Mouse (Mus musculus): ENCODE results near the gene Clec5a. TPM values are rescaled to one million over a fixed set of nuclear protein-coding genes. Genes with fewer than 3 reads are reported as not detected.

The Clec5a gene
- polyA plus RNA-seq (2017; shearing (Covaris generic)) = not detected

DNA sequence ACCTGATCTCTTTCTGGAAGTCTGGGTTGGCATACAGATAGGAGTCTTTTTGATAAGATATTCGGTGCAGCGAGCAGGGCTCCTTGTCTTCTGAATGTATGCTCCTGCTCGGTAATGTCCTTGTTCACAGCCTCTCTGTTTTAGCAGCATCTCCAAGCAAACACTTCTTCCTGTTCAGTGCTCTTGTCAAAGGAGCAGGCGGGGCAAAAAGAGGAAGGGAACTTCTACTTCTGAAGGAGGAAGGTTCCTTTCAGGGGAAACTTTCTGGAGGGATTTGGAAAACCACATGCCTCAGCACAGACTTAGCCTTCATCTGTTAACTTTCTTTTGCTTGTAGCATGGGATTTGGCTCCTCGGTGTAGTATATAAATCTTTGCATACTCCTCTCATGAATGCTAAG is at the start of gene Clec5a:
Clec5a (minus strand) TSS at position 177 of the 400 bp plus-strand sequence.

DNA sequence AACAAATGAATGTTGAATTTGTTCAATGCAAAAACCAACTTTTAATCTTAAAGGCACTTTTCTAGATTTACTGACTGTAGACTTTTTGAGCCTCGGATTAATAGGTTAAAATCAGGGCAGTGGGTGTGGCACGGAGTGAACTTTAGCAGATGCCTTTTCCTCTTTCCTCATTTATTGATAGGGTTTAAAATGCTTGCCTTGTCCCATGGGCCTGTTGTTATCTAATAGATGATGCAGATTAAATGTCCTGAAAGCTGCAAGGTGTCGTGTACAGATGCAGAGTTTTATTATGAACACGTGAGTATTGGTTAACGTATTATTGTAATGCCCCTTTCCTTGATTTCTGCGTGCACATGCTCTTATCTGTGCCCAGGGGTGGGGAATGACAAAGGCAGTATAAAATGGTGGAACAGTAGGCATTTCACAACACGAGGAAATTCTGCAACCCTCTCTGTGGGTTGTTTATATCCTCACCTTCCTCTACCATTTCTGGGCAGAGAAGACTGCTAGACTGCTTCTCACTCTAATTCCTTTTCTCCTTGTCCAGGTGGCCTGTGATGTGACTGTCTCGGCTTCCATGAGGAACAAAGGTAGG is 42.9 kb upstream of the Clec5a start, which contains the start of gene Mgam:
Mgam (plus strand) TSS at position 426 of the 595 bp plus-strand sequence.

DNA sequence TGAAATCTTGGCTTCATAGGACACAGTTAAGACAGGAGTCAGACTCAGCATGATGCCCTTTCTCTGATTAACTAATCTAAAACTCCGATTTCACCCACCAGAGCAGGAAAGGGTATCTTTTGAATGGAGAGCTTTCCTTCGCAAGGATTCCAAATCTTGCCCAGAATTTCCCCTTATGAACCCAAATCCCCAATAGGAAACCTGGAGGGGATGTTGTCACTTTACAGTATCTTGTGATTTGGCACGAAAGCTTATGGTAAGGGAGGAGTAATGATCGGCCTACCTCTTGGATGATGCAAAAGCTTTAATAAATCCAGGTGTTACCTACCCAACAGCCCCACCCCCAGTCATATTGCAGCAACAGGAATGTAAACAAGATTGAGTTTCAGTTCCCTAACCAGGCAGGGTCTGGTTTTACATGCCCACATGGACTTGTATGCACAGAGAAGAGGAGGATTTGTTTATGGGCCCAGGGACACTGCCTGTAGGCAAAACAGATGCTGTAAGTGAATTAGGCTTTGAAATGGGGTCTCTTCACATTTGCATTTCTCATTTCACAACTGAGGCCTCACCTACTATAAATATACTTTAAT is 27.7 kb upstream of the Clec5a start, which contains the start of gene Tas2r138:
Tas2r138 (minus strand) TSS at position 51 of the 593 bp plus-strand sequence.

DNA sequence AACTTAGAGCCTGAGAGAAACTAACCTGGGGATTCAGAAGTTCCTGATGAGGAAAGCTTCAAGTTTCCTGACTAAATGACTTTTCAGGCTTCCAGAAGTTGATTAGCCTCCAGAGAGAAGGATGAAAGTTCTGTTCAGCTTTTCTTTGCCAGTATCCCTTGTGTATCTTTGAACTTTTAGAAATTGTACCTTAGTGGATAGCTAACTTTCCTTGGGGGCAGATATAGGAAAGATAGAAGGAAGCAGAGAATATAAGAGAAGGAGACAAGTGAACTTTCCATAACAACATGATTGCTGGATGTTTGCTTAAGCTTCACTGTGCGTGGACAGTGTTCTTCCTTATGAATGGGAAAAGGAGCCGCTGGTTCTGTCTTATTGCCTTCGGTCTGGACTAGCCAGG is 16.4 kb downstream of the Clec5a start, which contains the start of gene Olfr460:
Olfr460 (plus strand) TSS at position 301 of the 400 bp plus-strand sequence.

DNA sequence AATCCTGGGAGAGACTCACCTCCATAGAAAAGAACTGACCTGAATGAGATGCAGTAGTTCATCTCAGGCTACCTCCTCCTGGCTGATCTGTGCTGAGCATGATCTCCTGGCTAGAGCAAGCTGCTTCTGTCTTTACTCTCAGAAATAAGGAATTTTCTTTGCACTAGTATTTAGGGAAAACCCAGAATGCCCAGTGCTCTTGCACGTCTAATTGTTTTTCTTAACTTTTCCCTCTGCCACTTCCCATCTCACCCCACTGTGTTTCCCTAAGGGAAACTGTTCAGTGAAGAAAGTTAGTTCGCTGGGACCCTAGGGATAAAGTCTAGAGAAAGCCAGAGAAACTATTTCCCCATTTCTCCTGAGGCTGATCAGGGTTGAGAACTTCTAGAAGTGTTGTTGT is 30.7 kb downstream of the Clec5a start, which contains the start of gene Olfr461:
Olfr461 (minus strand) TSS at position 101 of the 400 bp plus-strand sequence.

Other genes with a start within 250 kb of the Clec5a start
- 8.8 TPM for gene E330009J07Rik, start 149.7 kb downstream of the Clec5a start, polyA plus RNA-seq (2017; shearing (Covaris generic))
- 0.10 TPM for gene Wee2, start 146.7 kb downstream of the Clec5a start, polyA plus RNA-seq (2017; shearing (Covaris generic))
- gene Ssbp1, start 114.5 kb downstream of the Clec5a start, polyA plus RNA-seq (2017; shearing (Covaris generic)) = 144 TPM
- not detected for gene Tas2r137, start 94.6 kb downstream of the Clec5a start, polyA plus RNA-seq (2017; shearing (Covaris generic))
- gene Tas2r108, start 92.3 kb downstream of the Clec5a start, polyA plus RNA-seq (2017; shearing (Covaris generic)) = not detected
- not detected for gene Prss37, start 66.3 kb downstream of the Clec5a start, polyA plus RNA-seq (2017; shearing (Covaris generic))
- not detected for gene Olfr461, start 30.8 kb downstream of the Clec5a start, polyA plus RNA-seq (2017; shearing (Covaris generic))
- gene Olfr460, start 16.3 kb downstream of the Clec5a start, polyA plus RNA-seq (2017; shearing (Covaris generic)) = not detected
- not detected for gene Tas2r138, start 27.5 kb upstream of the Clec5a start, polyA plus RNA-seq (2017; shearing (Covaris generic))
- gene Mgam, start 43.0 kb upstream of the Clec5a start, polyA plus RNA-seq (2017; shearing (Covaris generic)) = 0.09 TPM